Mouse (Mus musculus) brain, embryonic 14.5 days (tissue): Measurements from ENCODE around the gene Zfp933.

Experiments used
- CTCF ChIP-seq: fragments of 200-500 bp; IDR thresholded peaks from 2 replicates; pipeline ENCODE4 v1.5.1; 2012; ENCODE audit warnings: inconsistent platforms, mild to moderate bottlenecking, moderate library complexity, borderline replicate concordance; ENCODE audit not compliant: insufficient read depth, insufficient read length; ENCODE audit errors: extremely low read depth
- POLR2A ChIP-seq: fragments of 200-500 bp; IDR thresholded peaks from 2 replicates; pipeline ENCODE4 v1.6.1; 2012; ENCODE audit warnings: mild to moderate bottlenecking, inconsistent platforms, borderline replicate concordance; ENCODE audit not compliant: poor library complexity, insufficient read depth, insufficient read length, severe bottlenecking; ENCODE audit errors: extremely low read depth

- TF ChIP-seq CTCF (no peak), POLR2A (no peak)
Observed at GRCm38 (mm10) chr4:147813249-147813765, 34.9 kb downstream of the Zfp933 start.
